Mouse (Mus musculus): ENCODE measurements around the gene Slc7a6.

The Slc7a6 gene

DNA sequence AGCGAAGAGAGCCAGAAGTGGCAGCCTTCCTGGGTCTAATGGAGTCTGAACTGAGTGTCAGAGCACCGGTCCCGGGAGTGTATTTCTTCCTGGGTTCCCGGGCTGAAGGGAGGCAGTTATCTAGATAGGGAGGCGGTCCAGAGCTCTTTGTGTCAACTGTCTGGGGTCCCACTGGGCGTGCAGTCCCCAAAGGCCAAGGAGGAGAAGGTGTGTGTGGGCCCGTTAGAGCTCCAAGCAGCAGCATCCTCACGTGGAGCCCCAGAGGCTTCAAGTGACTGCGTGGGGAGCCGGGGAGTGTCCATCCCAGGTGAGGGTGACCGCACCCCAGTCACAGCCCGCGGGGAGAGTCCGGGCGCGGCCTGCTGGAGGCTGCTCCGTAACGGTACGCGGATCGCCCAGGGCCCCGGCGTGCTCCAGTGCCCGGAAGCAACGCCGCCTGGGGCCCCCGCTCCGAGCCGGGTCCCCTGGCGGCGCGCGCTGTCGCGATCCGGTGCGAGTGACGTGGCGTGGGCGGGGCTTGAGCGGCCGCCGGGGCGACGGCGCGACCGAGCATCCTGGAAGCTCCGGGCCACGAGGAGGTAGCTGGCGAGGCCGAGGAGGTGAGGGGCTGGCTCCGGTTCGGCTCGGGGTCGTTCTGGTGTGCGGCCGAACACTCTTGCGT lies at the start of gene Slc7a6:
Gene Slc7a6, plus strand, starts transcription at position 502 of the 661 bp plus-strand sequence.
- in situ Hi-C loops (cut with MboI; ENCODE audit: unreplicated experiment in 2 of 2): loop anchor here in 1 of 2 experiments (25.0 kb wide), 1 partner anchor 831 kb away; the partner anchor contains the start of genes Fhod1, Lrrc29, Slc9a5 and Tmem208

GRCm38 (mm10) chr8:106123443-106123842 lies 45.2 kb upstream of the Slc7a6 start:
- in situ Hi-C loops (cut with MboI; ENCODE audit: unreplicated experiment in 2 of 2): loop anchor here in 1 of 2 experiments (10.0 kb wide), 1 partner anchor 539 kb away; no protein-coding TSS in a partner anchor

DNA sequence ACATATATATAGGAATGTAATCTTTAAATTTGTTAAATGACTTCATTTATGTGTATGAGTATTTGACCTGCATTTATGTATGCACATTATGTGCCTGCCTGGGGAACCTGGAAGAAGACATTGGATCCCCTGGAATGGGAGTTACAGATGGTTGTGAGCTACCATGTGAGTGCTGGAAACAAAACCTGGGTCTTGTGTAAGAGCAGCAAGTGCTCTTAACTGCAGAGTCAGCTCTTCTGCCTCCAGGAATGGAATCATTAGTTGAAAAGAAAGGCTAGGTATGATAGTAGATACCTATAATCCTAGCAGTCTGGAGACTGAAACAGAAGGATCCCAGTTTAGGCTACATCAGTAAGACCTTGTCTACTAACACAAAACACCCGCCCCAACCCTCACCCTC lies 42.6 kb upstream of the Slc7a6 start:
- in situ Hi-C loops (cut with MboI; ENCODE audit: unreplicated experiment in 2 of 2): loop anchor here (10.0 to 25.0 kb wide), 3 partner anchors 411 to 541 kb away; no protein-coding TSS in a partner anchor

- in situ Hi-C loops (cut with MboI; ENCODE audit: unreplicated experiment in 2 of 2): loop anchor here (10.0 to 25.0 kb wide), 3 partner anchors 410 to 542 kb away; no protein-coding TSS in a partner anchor
Measured at GRCm38 (mm10) chr8:106127054-106127453, 41.6 kb upstream of the Slc7a6 start.

GRCm38 (mm10) chr8:106127882-106128410 lies 40.7 kb upstream of the Slc7a6 start:
- in situ Hi-C loops (cut with MboI; ENCODE audit: unreplicated experiment in 2 of 2): loop anchor here (10.0 to 25.0 kb wide), 3 partner anchors 409 to 543 kb away; no protein-coding TSS in a partner anchor

DNA sequence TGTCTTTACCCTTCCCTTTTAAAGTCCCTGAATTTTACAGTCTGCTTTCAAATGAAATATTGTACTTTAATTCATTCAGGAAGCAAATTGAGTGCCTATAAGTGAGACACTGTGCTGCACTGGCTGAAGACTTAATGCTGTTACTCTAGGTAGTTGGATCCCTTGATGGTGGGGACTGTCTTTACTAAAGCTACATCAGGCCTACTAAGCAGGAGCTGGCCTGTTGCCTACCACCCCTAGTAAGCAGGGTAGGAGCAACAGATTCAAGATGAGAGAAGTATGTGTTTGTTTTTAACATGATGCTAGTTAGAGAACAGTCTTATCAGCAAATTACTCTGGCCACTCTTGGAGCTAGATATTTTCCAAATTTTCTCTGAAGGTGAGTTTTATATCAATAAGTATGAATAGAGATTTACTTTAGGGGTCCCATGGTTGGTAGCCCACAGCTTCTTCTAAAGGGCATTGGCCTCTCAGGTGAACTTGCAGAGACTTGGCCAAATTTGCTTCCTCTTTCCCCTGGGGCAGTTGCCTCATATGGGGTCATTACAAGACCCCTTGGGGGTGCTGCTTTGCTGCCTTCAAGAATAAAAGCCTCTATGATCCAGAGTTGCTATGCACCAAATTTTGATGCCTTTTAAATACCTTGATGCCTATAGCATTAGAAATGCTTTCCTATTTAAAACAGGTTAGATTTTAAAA lies 39.3 kb upstream of the Slc7a6 start:
- in situ Hi-C loops (cut with MboI; ENCODE audit: unreplicated experiment in 2 of 2): loop anchor here (10.0 to 25.0 kb wide), 3 partner anchors 408 to 545 kb away; no protein-coding TSS in a partner anchor

- in situ Hi-C loops (cut with MboI; ENCODE audit: unreplicated experiment in 2 of 2): loop anchor here (10.0 to 25.0 kb wide), 3 partner anchors 407 to 545 kb away; no protein-coding TSS in a partner anchor
Measured at GRCm38 (mm10) chr8:106129997-106130396, 38.7 kb upstream of the Slc7a6 start.

DNA sequence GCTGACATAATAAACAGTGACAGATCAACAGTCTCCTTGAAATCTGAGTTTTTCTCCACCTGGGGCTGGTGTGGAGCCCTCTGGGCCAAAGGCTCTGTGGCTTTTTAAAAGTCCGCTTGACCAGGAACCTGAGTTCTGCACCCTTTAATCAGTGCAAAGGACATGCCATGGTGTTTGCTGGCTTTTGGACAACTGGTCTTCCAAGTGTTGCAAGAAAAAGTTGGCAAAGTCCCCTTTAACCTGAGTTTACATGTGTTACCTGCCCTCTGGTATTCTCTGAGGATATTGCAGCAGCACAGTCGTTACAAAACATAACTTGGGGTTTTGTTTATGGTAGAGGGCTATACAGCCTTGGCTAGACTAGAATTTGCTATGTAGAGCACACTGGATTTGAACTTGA lies 38.2 kb upstream of the Slc7a6 start:
- in situ Hi-C loops (cut with MboI; ENCODE audit: unreplicated experiment in 2 of 2): loop anchor here (25.0 kb wide), 2 partner anchors 407 to 532 kb away; no protein-coding TSS in a partner anchor

DNA sequence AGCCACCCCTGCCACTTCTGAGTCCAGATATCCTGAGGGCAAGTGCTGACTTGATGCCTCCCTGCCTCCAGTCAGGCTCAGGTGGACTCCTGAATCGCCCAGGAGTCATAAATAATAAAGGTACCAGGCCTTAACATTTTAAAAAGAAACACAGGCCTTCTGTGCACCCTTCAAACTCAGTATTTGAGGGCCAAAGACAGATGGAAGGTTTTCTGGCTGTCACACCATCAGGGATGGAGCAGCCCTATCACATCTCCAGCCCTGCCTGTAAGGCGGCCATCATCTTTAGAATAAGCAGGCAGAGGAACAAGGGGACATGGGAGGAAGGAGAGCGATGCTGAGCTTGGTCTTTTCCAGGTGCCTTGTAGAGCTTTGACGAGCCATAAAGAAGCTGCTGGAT lies 37.6 kb upstream of the Slc7a6 start:
- in situ Hi-C loops (cut with MboI; ENCODE audit: unreplicated experiment in 2 of 2): loop anchor here (25.0 kb wide), 2 partner anchors 406 to 531 kb away; no protein-coding TSS in a partner anchor

GRCm38 (mm10) chr8:106131488-106132222 lies 37.0 kb upstream of the Slc7a6 start:
- in situ Hi-C loops (cut with MboI; ENCODE audit: unreplicated experiment in 2 of 2): loop anchor here (25.0 kb wide), 2 partner anchors 406 to 531 kb away; no protein-coding TSS in a partner anchor

GRCm38 (mm10) chr8:106132356-106132755 lies 36.3 kb upstream of the Slc7a6 start:
- in situ Hi-C loops (cut with MboI; ENCODE audit: unreplicated experiment in 2 of 2): loop anchor here (25.0 kb wide), 2 partner anchors 405 to 530 kb away; no protein-coding TSS in a partner anchor

- in situ Hi-C loops (cut with MboI; ENCODE audit: unreplicated experiment in 2 of 2): loop anchor here (25.0 kb wide), 2 partner anchors 404 to 529 kb away; no protein-coding TSS in a partner anchor
Measured at GRCm38 (mm10) chr8:106133526-106133925, 35.1 kb upstream of the Slc7a6 start.

- in situ Hi-C loops (cut with MboI; ENCODE audit: unreplicated experiment in 2 of 2): loop anchor here (25.0 kb wide), 2 partner anchors 403 to 528 kb away; no protein-coding TSS in a partner anchor
Measured at GRCm38 (mm10) chr8:106133946-106134345, 34.7 kb upstream of the Slc7a6 start.

GRCm38 (mm10) chr8:106134751-106135571 lies 33.7 kb upstream of the Slc7a6 start:
- in situ Hi-C loops (cut with MboI; ENCODE audit: unreplicated experiment in 2 of 2): loop anchor here (5.0 to 25.0 kb wide), 4 partner anchors 62 to 527 kb away; no protein-coding TSS in a partner anchor

GRCm38 (mm10) chr8:106135672-106136071 lies 33.0 kb upstream of the Slc7a6 start:
- in situ Hi-C loops (cut with MboI; ENCODE audit: unreplicated experiment in 2 of 2): loop anchor here (5.0 to 25.0 kb wide), 4 partner anchors 62 to 527 kb away; no protein-coding TSS in a partner anchor

DNA sequence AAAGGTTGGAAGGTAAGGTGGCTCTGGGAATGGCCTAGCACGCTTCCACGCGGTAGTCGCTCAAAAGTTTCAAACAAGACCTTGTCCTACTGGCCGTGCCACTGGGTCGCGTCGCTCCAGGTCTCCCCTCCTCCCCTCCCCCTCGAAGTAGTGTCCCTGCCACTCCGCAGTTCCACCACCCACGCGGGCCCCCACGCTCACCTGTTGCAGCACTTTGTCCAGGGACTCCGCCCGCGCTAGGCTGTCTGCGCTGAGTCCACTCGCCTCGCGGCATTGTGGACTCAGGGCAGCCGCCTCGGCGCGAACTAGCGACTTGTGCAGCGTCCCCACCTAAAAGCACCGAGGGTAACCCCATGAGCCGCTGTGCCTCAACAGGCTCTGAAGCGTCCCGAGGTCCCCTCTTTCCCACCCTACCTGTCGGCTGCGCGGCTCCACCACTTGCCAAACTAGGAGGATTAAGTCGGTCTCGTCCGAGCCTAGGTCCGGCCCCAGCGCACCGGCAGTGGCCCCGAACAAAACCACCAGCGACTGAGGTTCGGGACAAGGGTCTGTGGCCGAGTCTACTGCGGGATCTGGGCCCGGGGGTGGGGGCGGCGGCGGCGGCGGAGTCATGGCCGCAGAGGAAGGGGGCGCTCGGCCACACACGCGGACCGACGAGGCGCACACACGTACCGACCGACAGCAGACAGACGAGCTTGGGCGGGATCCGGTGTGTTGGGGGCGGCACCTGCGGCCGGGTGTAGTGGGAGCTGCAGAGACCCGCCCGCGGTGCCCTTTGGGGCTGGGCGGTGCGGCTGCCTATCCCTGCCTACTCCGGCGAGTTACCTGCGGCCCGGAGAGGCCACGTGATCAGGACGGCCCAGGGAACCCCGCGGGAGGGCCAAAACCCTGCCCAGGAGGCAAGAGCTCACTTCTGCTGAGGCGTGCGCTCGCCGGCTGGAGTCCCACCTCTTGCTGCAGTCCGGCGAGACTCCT lies 32.2 kb upstream of the Slc7a6 start, which contains the start of gene Esrp2:
Gene Esrp2, minus strand, starts transcription at position 819 of the 975 bp plus-strand sequence.
- in situ Hi-C loops (cut with MboI; ENCODE audit: unreplicated experiment in 2 of 2): loop anchor here (5.0 to 25.0 kb wide), 4 partner anchors 61 to 526 kb away; no protein-coding TSS in a partner anchor

DNA sequence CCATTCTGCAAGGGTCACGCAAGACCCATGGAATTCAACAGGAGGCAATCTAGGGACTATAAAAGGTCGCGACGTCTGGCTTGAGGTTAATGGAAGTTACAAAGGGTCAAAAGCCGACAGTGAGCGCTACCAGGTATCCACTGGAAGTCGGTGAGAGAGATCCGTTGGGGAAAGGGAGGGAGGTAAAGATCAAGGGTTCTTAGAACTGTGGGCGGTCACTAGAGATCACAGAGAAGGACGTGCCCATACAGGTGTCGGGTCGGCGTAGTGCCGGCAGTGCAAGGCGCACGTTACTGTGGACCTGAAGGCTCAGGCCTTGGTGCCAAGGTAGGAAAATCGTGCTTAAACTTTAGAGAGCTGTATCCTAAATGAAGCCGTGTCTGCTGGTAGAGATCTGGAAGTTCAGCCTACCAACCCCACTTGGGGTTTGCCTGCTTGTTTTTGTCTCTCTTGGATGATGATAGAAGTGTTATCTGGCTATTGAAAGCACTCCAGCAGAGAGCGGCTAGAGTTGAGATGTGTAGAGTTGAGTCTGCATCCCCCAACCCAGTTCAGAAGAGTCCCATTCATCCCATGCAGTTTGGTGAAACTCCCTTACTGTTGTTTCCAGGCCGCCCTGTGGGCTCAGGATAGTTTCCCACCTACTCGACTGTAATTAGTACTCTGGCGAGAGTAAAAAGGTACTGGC lies 31.3 kb upstream of the Slc7a6 start:
- in situ Hi-C loops (cut with MboI; ENCODE audit: unreplicated experiment in 2 of 2): loop anchor here (5.0 to 25.0 kb wide), 4 partner anchors 60 to 525 kb away; no protein-coding TSS in a partner anchor
